Mouse (Mus musculus): Measurements from ENCODE around the gene Nrg3.

The Nrg3 gene

DNA sequence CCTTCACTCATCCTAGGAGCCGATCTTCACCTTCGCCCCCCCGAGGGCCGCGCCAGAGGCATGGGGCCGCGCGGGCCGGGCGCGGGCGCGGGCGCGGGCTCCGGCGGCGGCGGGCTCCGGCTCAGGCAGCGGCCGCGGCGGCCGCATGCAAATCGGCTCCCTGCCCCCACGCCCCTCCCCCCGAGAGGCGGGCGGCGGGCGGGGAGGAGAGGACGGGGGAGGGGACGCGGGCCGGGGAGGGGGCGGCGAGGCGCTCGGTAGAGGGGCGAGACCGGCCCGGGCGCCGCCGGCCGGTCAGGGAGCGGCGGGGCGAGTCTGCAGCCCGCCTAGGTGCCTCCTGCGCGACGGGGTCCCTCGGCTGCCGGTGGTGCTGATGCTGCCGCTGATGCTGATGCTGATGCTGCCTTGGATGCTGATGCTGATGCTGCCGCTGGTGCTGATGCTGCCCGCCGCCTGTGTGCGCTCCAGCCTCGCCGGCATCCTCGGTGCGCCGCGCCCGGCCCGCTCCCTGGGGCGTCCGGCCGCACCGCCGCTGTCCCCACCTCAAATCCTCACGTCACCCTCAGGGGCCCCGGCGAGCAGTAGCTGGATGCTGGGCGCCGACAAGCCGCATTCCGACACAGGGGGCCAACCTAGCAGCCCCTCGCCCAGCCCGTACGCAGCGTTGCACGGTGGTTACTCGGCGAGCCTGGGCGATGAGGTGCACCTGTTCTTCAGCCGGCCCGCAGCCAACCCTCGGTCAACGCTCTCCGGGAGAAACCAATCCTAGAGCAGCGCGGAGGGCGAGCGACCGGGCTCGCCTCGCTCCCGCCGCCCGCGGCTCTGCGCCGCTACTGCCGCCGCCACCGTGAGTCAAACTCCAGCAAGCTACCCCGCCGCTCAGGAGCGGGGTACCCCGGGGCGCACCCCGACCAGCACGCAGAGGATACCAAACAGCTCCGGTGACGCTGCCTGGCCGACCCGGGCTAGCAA lies at the start of gene Nrg3:
TSS of gene Nrg3 (minus strand) at position 299 of the 972 bp plus-strand sequence.
- DNase-seq, result peak in 1 of 2 experiments; percentile 9

DNA sequence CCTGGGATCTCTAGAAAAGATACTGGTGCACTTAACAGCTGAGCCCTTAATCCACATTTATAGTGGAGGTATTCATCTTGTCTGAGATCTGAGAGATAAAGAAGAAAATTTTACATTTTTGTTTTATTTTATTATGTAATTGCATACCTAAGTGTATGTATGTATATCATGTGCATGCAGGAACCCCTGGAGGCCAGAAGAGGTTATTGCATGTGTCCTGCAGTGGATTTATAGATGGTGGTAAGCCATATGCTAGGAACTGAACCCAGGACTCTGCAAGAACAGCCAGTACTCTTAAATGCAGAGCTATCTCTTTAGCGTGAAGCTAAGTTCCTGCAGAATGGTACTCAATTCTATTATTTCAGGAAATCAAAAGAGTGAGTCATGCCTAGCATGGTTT lies 36.1 kb upstream of the Nrg3 start:
- DNase-seq, result no peak

DNA sequence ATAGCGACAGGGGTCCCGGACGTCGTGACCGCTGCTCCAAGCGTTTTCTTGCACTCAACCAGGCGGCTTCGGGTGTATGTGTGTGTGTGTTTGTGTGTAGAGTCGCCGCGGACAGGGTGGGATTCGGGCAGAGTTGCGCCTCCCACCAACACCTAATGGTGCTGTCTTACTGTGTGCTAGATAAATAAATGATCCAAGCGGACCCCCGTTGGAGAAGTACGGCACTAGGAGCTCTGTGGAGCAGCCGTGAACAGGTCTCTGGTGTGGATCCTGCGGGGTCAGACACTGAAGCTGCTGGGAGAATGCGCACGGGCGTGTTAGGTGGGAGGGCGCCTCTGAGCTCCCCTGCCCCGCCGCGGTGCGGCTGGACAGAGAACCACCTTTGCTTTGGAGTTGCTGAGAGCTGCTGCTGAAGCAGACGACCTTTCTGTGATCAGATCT lies 903 bp upstream of the Nrg3 start:
- DNase-seq, result no peak

DNA sequence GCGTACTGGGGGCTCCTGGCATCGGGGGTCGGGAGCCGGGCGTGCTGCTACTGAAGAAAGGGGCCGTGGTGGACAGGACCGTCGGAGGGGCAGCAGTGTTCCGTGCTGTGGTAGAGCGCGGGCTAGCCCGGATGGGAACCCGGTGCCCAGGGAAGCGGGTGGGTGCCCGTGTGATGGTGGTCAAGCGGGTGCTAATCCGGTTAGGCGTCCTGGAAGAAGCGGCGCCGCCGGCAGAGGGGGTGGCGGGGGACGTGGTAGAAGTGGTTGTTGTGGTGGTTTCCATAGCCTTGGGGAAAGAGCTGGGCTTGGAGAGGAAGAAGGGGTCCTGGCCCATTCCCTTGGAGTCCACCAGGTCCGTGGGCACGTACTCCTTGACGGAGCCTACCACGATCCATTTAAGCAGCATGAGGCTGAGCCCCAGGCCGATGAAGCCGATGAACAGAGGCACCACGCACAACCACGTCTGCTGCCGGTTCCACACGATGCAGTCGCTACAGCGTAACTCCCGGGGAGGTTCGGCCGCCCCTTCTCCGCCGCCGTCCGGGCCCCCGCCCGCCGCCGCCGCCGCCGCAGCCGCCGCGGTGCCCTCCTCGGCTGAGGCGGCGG lies 639 bp downstream of the Nrg3 start:
- DNase-seq, result no peak

DNA sequence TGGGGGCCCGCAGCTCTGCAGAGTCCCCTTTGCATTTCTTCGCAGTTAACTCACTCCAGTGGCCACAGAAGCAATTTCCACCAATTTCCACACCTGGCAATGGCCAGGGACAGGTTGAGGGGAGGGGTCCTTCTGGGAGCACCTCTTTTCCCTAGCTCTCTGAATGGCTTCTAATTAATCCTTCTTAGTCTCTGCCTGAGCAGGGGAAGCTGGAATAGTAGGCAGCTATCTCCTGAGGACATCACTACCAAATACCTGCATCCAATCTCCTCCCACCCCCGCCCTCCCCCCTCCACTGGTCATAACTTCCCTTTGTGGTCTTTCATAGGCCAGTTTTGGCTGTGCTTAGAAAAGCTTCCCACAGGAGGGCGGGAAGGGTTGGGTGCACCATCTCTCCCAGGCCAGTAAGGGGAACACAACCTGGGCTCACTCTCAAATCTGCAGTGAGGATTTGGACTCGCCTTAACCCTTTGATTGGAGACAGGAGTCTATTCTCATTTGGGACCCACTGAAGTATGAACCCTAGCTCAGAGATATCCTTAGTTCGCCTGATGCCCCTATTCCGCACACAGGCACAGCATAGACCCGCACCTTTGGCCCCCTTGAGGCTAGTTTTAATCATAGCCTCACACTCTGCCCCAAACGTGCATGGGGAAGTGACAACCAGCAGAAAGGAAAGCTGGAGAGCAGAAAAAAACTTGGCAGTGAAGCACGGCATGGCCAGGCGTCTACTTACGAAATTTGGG lies 1.5 kb downstream of the Nrg3 start:
- no peak for DNase-seq

DNA sequence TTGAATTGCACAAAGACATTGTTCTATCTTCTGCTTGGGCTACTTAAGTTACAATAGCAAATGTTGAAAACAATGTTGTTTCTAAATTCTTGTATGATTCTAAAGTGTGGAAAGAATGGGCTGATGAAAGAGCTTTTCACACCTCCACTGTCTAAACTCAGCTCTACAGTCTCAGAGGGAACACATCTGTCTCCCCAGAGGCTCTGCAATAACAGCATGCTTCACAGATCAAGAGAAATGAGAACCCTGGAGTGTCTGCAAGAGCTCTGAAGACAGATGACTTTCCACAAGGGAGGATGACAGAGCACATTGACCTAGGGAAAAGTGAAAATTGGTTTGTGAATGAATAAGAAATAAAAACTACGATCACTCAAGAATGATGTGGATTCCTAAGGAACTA lies 27.4 kb downstream of the Nrg3 start:
- no peak for DNase-seq

DNA sequence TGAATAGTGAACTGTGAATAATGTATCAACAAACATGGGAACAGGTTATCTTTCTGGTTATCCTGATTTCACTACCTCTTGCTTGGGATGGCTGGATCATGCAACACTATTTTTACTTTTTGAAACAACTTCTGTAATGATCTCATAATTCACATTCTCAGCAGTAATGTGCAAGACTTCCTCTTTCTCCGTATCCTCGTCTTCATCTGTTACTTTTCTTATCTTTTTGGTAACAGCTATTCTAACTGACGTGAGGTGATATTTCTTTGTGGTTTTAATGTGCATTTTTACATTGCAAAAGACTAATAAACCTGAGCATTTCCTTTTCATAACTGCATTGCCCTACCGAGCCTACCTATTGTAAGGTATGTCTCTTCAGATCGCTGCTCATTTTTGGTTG lies 44.4 kb downstream of the Nrg3 start:
- no peak for DNase-seq

DNA sequence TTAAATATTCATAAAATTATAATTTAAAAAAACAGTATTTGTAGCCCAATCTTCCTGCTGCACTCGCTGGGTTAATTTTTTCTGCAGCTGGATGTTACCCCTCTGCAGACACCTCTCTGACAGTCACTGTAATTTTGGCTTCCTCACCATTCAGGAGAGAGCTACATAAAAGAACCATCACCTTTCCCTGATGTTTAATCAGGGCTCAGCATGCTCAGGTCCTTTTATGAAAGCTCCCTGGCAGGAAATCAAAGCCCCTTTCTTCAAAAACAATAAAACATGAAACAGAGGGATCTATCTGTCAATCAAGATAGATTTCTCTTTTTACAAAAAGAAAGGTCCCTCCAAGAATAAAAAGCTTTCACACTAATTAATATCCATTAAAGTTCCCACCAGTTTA lies 51.0 kb downstream of the Nrg3 start:
- DNase-seq, result no peak

DNA sequence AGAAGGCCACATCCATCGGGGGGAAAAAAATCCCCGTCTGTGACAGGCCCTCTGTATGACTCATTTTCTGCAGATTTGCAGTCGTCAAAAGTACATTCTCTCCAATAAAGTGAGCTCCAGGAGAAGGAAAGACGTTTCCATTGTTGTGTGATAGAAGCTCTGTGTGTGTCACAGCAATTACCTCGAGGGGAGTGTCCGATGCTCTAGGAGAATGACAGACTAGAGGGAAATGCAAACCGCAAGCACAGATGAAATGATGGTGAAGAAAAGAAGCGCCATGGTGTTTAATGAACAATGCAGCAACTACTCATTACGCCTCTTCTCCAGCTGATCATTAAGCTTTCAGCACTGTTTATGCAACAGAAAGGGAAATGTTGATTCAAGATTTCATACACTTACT lies 59.6 kb downstream of the Nrg3 start:
- no peak for DNase-seq

DNA sequence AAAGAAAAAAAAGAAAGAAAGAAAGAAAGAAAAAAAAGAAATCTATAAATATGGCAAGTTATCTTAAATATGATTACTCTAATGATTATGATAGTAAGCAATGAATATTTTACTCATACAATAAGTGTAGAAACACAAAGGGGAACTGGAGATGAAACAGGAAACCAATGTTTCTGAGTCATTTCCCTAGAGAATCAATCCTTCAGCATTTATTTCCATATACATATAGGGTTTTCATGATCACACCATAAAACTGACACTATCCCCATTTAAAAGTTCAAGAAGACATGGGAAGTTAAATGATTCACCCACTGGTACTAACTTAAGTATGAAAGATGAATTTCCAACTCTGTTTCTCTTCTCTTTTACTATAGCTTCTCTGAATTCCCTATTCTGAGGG lies 86.0 kb downstream of the Nrg3 start:
- DNase-seq, result no peak

DNA sequence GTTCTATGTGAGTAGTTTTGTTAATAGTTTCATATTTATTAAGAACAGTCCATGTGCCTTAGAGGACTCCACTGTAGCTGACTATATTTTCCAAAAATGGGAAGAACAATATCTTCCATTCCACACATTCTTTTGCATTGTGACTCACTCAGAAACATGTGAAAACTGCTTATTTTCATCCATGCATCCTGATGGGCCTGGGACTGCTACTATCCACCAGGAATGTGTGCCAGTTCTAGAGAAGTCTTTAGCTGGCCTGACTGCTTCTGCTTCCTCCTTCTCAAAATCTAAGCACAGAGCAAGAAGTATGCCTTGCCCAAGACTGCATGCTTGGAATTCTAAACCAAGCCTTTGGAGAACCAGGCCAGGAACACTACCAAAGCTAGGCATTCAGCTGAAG lies 91.6 kb downstream of the Nrg3 start:
- DNase-seq, result no peak

DNA sequence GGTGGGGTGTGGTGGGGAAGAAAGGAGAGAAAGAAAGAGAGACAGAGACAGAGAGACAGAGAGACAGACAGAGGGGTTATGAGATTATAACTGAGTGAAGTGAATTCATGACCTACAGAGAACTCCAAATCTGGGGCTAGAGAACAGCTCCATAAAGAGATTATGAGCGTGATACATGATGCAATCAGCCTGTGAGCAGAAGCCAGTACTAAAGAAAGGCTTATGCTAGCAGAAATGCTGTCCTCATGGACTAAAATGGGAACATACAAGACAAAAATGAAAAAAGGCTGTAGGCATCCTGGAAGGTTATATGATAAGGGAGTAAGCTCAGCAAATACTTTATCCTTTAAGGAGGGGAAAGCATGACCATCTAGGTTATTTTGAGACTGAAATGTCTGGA lies 99.7 kb downstream of the Nrg3 start:
- DNase-seq, result no peak

DNA sequence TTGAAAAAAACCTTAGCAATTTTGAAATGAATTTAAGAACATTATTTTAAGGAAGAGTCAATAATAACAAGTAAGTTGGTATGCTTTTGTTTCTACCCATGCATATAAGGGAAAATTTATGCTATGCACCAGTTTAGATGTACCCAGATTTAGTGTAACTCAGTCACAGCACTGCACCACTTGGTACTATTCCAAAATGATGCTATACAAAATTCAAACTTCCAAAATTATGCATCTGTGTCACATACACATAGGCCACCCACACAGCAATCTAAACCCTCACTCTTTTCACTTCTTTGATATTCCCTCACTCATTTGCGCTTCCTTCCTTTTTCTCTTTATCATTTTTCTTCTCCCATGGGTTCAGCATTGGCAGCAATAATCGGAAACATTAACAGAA lies 116.6 kb downstream of the Nrg3 start:
- DNase-seq, result no peak

DNA sequence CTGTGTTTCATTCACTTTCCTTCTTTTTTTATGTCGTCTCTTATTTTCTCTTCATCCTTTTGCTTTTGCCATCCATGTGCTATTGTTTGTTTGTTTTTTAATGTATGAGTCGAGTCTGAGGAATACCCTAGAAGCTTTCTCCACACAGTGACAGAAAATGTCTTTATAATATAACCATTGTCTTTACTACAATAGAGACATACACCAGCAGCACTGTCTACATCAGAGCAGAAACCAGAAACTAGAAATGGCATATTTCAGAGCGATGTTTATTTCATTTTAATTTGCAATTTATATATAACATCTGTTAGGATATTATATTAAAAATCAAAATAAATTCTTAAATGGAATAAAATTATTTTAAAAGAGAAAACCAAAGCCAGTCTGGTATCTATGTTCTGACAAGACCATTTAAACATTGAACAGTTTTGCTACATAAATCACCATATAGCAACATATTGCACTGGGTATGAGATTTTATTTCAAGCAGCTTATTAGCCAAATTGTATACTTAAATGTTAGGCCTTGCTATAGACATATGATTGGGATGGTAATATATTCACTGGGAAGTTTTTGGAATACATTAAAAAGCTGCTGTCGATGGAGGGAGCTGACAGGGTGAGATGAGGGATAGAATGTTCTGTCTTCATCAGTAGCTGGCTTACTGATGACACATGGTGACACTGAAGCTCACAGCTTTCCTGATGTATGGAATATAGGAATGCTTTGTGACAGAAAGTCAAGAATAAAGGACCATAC lies 120.7 kb downstream of the Nrg3 start:
- no peak for DNase-seq

DNA sequence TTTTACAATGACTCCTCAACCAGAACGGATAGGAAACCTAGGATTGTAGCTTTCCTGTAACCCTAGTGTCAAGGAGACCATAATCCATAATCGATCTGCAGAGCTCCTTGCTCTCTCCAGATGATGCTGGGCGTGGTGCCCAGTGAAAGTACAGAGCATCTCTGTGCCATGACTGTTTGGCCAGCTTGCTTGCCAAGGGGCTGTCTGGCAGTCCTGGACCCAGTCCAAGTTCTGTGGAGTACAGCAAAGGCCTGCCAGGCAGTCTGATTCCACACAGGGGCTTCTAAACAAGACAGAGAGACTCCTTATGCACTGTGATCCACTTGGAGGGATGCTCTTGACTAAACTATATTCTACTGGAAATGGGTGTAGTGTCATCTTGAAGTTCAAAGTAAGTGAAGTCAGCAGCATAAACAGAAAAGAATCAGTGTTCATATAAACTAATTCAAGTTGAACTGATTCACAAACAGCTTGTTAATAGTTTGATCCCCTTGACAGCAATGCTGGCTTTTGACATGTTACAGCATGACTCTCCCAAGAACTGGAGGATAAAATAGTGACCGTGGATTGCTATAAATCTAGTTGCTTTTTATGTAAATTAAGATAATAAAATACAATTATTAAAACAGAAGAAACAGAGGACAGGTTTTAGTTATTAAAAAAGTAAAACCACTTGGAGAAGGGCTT lies 155.3 kb downstream of the Nrg3 start:
- DNase-seq, result no peak

DNA sequence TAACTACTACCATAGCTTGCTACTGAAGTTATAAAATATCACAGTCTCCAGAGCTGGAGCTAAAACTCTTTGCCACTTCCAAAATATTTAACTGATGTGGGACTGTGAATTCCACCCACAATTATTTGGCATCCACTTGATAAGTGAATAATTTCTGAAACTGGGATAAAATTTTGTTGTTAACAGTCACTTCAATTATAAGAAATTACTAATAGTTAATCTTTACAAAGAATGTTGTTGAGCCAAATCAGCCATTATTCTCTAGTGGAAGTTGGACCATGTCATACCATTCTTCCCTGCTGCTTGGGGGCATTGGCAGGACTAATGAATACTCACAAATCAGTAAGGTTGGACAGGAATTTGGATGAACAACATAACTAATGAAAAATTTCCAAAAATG lies 158.8 kb downstream of the Nrg3 start:
- no peak for DNase-seq

DNA sequence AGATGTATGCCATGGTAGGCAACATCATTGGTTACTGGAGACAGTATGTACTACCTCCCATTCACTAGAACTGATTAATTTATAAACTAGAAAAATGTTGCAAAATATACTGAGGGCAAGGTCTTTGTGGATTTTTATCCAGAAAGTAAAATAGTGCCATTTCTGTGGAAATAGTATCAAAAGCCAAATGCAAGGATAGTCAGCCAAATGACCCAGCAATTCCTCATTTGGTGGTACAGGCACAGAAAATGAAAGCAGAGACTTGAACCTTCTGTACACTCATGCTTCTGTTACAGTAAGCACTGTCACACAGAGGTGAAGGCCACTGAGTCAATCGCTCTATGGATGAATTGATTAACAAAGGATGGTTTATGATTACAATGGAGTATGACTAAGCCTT lies 207.8 kb downstream of the Nrg3 start:
- DNase-seq, result no peak

DNA sequence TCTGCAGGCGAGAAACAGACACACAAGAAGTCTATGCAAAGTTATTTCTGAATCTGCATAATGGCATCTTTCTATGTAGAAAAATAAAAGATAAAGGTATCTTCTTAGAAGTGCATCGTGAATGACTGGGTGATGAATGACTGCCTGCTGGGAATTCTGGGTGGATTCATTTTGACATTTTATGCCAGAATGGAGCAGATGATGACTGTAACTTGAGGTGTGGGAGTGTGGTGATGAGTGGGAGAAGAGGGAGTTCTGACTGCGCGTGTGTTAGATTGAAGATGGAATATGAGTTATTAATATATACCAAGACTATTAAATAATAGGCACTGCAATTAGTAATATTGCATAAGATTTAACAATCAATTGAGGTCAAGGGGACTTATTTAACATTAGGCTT lies 208.5 kb downstream of the Nrg3 start:
- DNase-seq, result no peak

DNA sequence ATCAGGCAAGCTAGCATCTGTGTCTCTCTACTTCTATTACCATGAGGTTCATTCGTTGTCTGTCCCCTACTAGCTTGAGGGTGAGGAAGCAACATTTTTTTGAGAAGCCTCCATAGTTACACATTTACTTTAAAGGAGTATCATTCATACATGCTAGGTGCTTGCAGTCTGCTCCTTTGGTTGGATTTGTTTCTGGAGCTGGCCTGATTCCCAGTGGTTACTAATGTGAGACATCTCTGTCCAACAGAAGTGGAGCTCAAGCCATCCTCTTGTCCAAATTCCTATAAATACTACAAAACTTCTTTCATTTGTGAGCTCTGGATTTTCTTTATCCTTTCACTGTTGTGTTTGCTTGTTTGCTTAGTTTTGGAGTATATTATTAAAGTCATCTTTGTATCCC lies 211.9 kb downstream of the Nrg3 start:
- no peak for DNase-seq

DNA sequence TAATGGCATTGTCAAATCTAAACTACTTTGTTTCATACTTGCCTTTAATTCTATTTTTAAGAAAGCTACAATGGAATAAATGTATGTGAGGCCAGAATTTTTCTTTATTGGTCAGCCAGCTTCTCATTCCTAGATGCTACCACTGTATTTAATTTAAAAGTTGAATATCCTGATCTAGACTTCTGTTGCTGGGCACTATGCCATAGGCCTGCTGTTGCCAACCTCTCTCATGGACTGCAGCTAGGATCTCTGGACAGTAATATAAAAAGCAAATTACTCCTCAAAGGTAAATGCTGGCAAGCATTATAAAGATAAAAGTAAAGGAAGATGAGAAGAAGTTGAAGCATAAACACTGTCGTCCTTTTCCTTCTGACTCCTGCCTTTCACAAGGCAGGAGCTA lies 217.5 kb downstream of the Nrg3 start:
- DNase-seq, result no peak

DNA sequence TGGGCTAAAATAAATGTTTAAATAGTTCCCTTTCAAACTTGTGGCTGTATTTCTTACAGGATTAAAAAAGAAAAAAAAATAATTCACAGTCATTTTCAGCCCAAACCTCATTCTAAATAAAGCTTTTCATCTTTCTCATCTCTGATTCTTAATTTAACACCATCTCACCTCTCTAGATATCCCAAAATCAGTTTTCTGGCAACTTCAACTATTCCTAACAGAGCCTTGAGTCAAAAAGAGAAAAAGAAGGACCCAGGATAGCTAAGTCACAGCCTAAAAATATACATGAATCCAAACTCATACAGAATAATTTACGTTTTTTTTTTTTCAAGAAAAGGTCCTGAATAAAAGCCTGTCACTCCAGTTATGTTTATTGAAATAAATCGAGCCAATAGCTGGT lies 232.6 kb downstream of the Nrg3 start:
- no peak for DNase-seq

DNA sequence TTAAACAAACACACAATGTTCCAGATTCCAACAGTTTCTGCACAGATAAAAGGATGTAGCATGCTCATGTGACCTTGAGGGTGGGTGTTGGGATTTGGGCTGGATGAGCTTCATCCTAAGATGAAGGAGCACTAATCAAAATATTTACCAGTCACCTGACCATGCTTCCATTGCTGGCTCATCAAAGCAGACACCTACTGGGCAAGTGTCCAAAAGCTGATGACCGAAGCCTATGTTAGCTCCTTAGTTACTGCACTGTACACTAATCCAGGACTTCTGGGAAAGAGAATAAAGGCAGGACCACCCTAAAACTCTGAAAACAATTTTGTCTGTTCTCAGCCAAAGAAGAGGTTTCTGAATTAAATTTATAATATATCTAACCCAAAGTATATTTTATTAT lies 261.4 kb downstream of the Nrg3 start:
- no peak for DNase-seq
